Mouse (Mus musculus): ENCODE measurements around the gene Cnih3. TPM values are rescaled to one million over a fixed set of nuclear protein-coding genes. Genes with fewer than 3 reads are reported as not detected.

The Cnih3 gene
- polyA plus RNA-seq, 1 experiment from 2014 or later, result 0.08 TPM

DNA sequence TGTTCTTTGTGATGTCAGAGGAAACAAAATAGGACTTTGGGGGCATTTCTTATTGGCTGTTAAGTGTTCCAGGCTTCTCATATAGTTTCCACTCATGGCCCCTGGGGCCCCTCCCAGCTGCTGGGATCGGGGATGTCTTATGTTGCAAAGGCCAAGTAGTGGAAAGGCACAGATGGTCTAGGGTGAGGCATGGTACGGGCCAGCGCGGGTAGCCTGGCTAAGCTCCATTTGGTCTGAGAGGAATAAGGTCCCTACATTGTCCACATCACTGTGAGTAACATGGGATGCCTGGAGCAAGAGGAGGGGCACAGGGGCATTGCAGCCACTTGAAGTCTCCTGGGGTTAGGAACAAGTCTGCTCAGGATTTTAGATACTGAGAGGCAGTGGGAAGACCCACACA lies 95.1 kb downstream of the Cnih3 start:
- Histone ChIP-seq H3K9ac (ENCODE audit: low read length) (no peak overlapping the region), H3K36me3 (ENCODE audit: control insufficient read depth, insufficient read depth, low read length) (no peaks in the 10 kb centered on the region), H3K9me3 (ENCODE audit: control insufficient read depth, low read length) (no peaks in the 10 kb centered on the region), H3K4me2 (ENCODE audit: low read depth, low read length) (no peak overlapping the region), H3K27me3 (ENCODE audit: control insufficient read depth, insufficient read depth, low read depth, low read length) (no peaks in the 10 kb centered on the region), H3K4me3 (ENCODE audit: low read length) (no peak overlapping the region), H3K4me1 (replicated peaks; ENCODE audit: control insufficient read depth, insufficient read depth, low read length) (peaks cover 16% of the 10 kb centered on the region), H3K27ac (ENCODE audit: low read length) (no peak overlapping the region)
- 72% methylated on average over 4 of the region's 4 CpGs for WGBS
- ATAC-seq (ENCODE audit: low read depth), result no peak

DNA sequence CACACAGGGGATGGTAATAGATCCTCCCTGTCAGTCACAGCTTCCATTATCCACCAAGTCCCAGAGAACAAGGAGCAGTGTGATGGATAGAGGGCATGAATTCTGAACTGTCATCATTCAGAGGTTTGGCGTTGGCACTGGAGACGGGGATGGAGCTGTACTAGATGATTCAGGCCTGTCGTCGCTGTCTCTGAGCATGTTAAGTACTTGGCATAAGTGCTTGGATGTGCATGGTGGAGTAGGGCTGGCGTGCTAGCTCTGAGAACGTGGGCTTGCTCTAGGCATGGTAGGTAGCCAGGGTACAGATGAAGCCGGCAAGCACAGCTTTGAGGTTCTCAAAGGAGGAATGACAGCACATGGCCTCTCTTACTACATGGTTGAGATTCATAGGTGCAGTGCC lies 95.6 kb downstream of the Cnih3 start:
- Histone ChIP-seq H3K9me3 (ENCODE audit: control insufficient read depth, low read length) (no peaks in the 10 kb centered on the region), H3K4me1 (replicated peaks; ENCODE audit: control insufficient read depth, insufficient read depth, low read length) (peaks cover 16% of the 10 kb centered on the region), H3K27me3 (ENCODE audit: control insufficient read depth, insufficient read depth, low read depth, low read length) (no peaks in the 10 kb centered on the region), H3K36me3 (ENCODE audit: control insufficient read depth, insufficient read depth, low read length) (no peaks in the 10 kb centered on the region), H3K4me2 (ENCODE audit: low read depth, low read length) (no peak overlapping the region), H3K9ac (ENCODE audit: low read length) (no peak overlapping the region), H3K27ac (ENCODE audit: low read length) (no peak overlapping the region), H3K4me3 (ENCODE audit: low read length) (no peak overlapping the region)
- 82% methylated on average over 7 of the region's 7 CpGs for WGBS
- no peak for ATAC-seq (ENCODE audit: low read depth)

DNA sequence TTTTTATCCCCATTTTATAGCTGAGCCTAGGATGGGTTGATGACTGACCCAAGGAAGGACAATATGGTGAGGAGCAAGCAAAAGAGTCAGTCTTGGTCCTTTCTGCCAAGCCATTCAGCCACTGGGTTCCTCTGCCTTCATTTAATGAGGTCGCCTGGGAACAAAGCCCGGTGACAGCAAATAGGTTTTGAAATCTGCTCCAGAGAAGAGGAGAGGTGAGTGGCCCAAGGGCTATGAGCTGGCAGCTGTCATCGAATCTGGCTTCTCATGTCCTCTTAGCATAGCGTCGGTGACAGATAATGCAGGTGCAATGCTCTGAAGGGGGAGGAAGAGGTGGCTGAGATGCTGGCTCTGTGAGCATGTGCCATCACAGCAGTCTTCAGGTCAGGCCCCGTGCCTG lies 100.7 kb downstream of the Cnih3 start:
- Histone ChIP-seq H3K4me2 (ENCODE audit: low read depth, low read length) (no peak overlapping the region), H3K27me3 (ENCODE audit: control insufficient read depth, insufficient read depth, low read depth, low read length) (no peaks in the 10 kb centered on the region), H3K27ac (ENCODE audit: low read length) (no peak overlapping the region), H3K4me3 (ENCODE audit: low read length) (no peak overlapping the region), H3K9ac (ENCODE audit: low read length) (no peak overlapping the region), H3K36me3 (ENCODE audit: control insufficient read depth, insufficient read depth, low read length) (no peaks in the 10 kb centered on the region), H3K9me3 (ENCODE audit: control insufficient read depth, low read length) (no peaks in the 10 kb centered on the region), H3K4me1 (replicated peaks; ENCODE audit: control insufficient read depth, insufficient read depth, low read length) (no peaks in the 10 kb centered on the region)
- no peak for ATAC-seq (ENCODE audit: low read depth)
- 81% methylated on average over 6 of the region's 6 CpGs for WGBS

DNA sequence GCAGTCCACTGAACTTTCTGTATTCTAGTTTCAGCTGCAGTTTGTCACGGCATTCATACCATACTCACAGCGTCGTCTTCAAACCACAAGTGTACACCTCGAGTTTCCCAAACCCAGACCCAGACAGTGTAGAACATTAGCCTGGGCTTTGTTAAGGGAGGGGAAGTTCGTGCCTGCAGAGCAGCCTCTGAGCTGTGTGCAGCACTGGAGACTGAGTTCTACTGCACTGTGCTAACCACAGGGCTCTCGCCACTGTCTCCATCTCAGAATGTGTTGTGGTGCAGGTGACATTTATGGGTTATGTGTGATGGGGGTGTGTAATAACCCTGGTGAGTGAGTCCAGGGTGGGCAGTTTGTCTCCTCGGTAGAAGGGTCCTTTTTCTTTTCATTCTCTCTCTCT lies 104.5 kb downstream of the Cnih3 start:
- no peaks in the 10 kb centered on the region for H3K27me3 ChIP-seq (ENCODE audit: control insufficient read depth, insufficient read depth, low read depth, low read length)
- H3K4me3 ChIP-seq (ENCODE audit: low read length), result no peak overlapping the region
- H3K4me1 ChIP-seq (replicated peaks; ENCODE audit: control insufficient read depth, insufficient read depth, low read length), result no peaks in the 10 kb centered on the region
- H3K27ac ChIP-seq (ENCODE audit: low read length), result no peak overlapping the region
- no peaks in the 10 kb centered on the region for H3K9me3 ChIP-seq (ENCODE audit: control insufficient read depth, low read length)
- no peak overlapping the region for H3K9ac ChIP-seq (ENCODE audit: low read length)
- H3K4me2 ChIP-seq (ENCODE audit: low read depth, low read length), result no peak overlapping the region
- WGBS, result 78% methylated on average over 7 of the region's 7 CpGs
- ATAC-seq (ENCODE audit: low read depth), result no peak
- no peaks in the 10 kb centered on the region for H3K36me3 ChIP-seq (ENCODE audit: control insufficient read depth, insufficient read depth, low read length)

DNA sequence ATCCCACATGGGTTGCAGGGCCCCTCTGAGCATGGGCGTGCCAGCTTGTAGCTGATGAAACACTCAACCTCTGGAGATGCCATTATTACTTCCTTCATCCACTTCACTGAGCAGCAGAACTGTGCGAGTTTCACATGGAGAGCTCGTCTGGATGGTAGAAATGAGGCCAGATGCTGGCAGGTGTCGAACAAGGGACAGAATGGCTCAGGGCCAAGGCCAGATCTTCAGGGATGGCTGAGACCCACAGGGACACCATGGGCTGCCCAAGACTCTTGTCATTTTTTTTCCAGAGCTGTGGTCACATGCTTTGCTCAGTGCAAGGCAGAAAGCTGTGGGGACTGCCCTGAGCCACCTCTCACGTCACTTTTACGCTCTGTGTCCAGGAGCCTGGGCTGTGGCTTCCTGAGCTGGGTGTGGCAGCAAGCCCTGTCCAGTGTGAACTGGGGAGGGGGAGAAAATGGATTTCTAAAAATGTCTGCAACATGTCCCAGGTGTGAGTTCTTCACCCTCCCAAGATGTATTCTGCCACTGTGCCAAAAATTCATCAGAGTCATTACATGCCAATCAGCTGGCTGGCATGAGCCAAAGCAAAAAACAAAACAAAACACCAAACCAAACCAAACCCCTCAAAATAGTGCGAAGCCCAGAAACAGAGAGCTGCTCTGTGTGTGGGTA lies 107.1 kb downstream of the Cnih3 start:
- no peak overlapping the region for H3K4me3 ChIP-seq (ENCODE audit: low read length)
- H3K9me3 ChIP-seq (ENCODE audit: control insufficient read depth, low read length), result no peaks in the 10 kb centered on the region
- no peaks in the 10 kb centered on the region for H3K4me1 ChIP-seq (replicated peaks; ENCODE audit: control insufficient read depth, insufficient read depth, low read length)
- no peak overlapping the region for H3K9ac ChIP-seq (ENCODE audit: low read length)
- H3K27me3 ChIP-seq (ENCODE audit: control insufficient read depth, insufficient read depth, low read depth, low read length), result no peaks in the 10 kb centered on the region
- no peak overlapping the region for H3K27ac ChIP-seq (ENCODE audit: low read length)
- no peak for ATAC-seq (ENCODE audit: low read depth)
- WGBS, result 63% methylated on average over 7 of the region's 7 CpGs
- no peak overlapping the region for H3K4me2 ChIP-seq (ENCODE audit: low read depth, low read length)
- H3K36me3 ChIP-seq (ENCODE audit: control insufficient read depth, insufficient read depth, low read length), result no peaks in the 10 kb centered on the region

DNA sequence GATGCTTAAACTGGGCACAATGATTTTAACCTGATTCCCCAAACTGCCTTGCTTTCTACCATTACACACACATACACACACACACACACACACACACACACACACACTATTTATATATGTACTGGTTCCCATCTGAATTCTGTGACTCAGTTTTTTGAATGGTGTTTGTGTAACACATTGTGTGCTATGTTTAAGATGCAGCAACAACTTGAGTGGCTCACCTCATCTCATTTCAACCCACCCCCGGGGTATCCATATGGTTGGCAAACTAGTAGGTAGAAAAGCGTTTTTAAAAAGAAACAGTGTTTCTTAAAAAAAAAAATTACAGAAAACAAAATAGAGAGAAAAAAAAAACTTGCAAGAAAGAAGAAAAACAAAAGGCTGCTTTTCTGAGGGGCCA lies 107.9 kb downstream of the Cnih3 start:
- no peaks in the 10 kb centered on the region for H3K9me3 ChIP-seq (ENCODE audit: control insufficient read depth, low read length)
- no peak overlapping the region for H3K4me3 ChIP-seq (ENCODE audit: low read length)
- H3K4me2 ChIP-seq (ENCODE audit: low read depth, low read length), result no peak overlapping the region
- H3K36me3 ChIP-seq (ENCODE audit: control insufficient read depth, insufficient read depth, low read length), result no peaks in the 10 kb centered on the region
- H3K9ac ChIP-seq (ENCODE audit: low read length), result no peak overlapping the region
- no peak for ATAC-seq (ENCODE audit: low read depth)
- WGBS, result 79% methylated on average over 2 of the region's 2 CpGs
- H3K4me1 ChIP-seq (replicated peaks; ENCODE audit: control insufficient read depth, insufficient read depth, low read length), result no peaks in the 10 kb centered on the region
- no peak overlapping the region for H3K27ac ChIP-seq (ENCODE audit: low read length)
- no peaks in the 10 kb centered on the region for H3K27me3 ChIP-seq (ENCODE audit: control insufficient read depth, insufficient read depth, low read depth, low read length)

DNA sequence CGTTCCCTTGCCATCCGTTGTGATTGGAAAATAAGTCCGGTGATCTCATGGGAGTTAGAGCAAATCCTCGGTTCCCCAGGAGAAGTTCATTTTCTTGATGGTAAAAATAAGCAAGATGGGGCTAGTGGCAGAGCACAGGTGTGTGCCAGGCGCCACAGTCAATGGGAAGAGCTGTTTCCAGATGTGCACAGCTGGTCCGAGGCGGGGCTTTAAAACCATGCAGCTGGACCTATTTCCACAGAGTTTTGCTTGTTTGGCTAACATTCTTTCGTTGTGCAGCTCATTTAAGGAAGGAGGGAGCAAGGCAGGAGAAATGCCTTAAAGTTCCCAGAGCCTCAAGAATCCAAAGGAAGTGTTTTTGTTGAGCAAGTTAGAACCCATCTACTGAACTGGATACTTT lies 109.1 kb downstream of the Cnih3 start:
- 70% methylated on average over 8 of the region's 8 CpGs for WGBS
- no peaks in the 10 kb centered on the region for H3K36me3 ChIP-seq (ENCODE audit: control insufficient read depth, insufficient read depth, low read length)
- H3K4me3 ChIP-seq (ENCODE audit: low read length), result no peak overlapping the region
- H3K4me1 ChIP-seq (replicated peaks; ENCODE audit: control insufficient read depth, insufficient read depth, low read length), result no peaks in the 10 kb centered on the region; the same call in 1 of the 2 replicates
- no peak for ATAC-seq (ENCODE audit: low read depth)
- no peaks in the 10 kb centered on the region for H3K9me3 ChIP-seq (ENCODE audit: control insufficient read depth, low read length)
- H3K9ac ChIP-seq (ENCODE audit: low read length), result no peak overlapping the region
- H3K27me3 ChIP-seq (ENCODE audit: control insufficient read depth, insufficient read depth, low read depth, low read length), result no peaks in the 10 kb centered on the region
- no peak overlapping the region for H3K4me2 ChIP-seq (ENCODE audit: low read depth, low read length)
- H3K27ac ChIP-seq (ENCODE audit: low read length), result no peak overlapping the region

DNA sequence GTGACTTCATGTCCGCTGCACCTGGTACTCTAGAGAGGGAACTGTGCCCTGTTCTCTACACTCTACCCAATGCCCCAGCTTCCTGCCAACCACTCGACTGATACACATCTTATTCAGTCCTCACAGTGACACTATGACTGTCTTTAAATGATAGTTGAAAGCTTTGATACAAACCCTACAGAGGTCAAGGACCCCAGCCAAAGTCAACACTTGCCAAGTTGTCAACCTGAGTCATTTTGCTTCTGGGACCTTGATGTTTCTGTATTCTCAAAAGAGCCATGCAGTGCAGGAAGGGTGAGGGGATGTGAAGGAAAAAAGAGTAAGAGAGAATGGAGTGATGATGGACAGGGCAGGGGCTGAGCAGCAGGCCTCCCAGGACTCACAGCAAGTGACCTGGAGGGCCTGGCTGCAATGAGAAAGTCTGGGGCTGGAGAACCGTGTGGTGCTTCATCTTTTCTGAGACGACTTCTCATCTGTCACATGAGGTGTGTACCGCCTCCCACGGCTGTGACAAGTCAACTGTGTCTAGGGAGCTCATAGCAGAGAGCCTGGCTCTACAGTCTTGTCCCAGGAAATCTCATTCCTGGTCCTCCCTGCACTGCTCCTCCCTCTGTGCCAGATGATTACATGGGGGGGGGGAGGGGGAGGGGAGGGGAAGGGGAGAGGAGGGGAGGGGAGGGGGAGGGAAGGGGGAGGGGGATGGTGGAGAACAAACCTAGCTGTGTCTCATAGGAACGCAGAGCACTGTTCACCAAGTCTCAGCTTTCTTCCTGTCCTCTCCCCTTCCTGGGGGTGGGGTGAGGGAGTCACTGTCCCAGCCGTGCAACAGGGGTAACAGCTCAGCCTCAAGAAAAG lies 109.8 kb downstream of the Cnih3 start:
- 30% methylated on average over 8 of the region's 8 CpGs for WGBS
- Histone ChIP-seq H3K4me1 (replicated peaks; ENCODE audit: control insufficient read depth, insufficient read depth, low read length) (peaks cover 4% of the 10 kb centered on the region), H3K27me3 (ENCODE audit: control insufficient read depth, insufficient read depth, low read depth, low read length) (no peaks in the 10 kb centered on the region), H3K9me3 (ENCODE audit: control insufficient read depth, low read length) (no peaks in the 10 kb centered on the region), H3K9ac (ENCODE audit: low read length) (no peak overlapping the region), H3K4me3 (ENCODE audit: low read length) (no peak overlapping the region), H3K36me3 (ENCODE audit: control insufficient read depth, insufficient read depth, low read length) (no peaks in the 10 kb centered on the region), H3K27ac (ENCODE audit: low read length) (no peak overlapping the region), H3K4me2 (ENCODE audit: low read depth, low read length) (no peak overlapping the region)
- no peak for ATAC-seq (ENCODE audit: low read depth)

DNA sequence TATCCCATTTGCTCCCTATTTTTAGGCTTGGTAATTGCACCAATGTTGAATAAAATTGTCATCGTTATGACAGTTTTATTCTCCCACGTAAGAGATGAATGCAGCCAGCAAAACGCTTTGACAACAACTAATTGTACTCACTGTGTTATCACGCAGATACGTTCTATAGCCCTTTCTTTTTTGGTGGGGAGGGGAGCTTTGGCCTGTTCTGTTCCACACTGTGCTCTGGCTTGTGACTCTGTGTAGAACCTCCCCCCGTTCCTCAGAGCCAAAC lies 110.4 kb downstream of the Cnih3 start:
- Histone ChIP-seq H3K4me2 (ENCODE audit: low read depth, low read length) (no peak overlapping the region), H3K36me3 (ENCODE audit: control insufficient read depth, insufficient read depth, low read length) (no peaks in the 10 kb centered on the region), H3K9me3 (ENCODE audit: control insufficient read depth, low read length) (no peaks in the 10 kb centered on the region), H3K27ac (ENCODE audit: low read length) (no peak overlapping the region), H3K27me3 (ENCODE audit: control insufficient read depth, insufficient read depth, low read depth, low read length) (no peaks in the 10 kb centered on the region), H3K9ac (ENCODE audit: low read length) (no peak overlapping the region), H3K4me1 (replicated peaks; ENCODE audit: control insufficient read depth, insufficient read depth, low read length) (peaks cover 4% of the 10 kb centered on the region), H3K4me3 (ENCODE audit: low read length) (no peak overlapping the region)
- 72% methylated on average over 6 of the region's 6 CpGs for WGBS
- ATAC-seq (ENCODE audit: low read depth), result no peak

Measured in lung, embryonic 16.5 days (tissue).